In the genomic region with DNA sequence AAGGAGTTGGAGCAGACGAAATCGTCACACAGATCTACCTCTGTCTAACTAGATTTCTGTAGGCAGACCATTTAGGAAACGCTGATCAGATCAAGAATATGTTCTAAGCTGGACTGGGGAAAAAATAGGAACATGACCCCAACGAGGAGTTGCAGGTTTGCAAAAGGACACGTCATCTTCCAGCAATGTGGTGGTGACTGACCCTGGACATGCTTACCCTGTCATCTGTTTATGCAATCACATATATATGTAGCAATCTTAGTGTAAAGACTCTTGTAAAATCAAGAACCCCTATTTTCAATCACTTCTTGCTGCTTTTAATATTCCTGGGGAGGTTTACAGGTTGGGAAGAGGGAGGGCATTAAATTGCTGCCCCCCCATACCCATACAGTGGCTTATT, we compare ENCODE assay signal across 7 mouse cellular contexts. TPM values are rescaled to one million over a fixed set of nuclear protein-coding genes. Genes with fewer than 3 reads are reported as not detected.
DNase-seq lines count a peak whose midpoint lies in the region; ATAC-seq lines count a peak whose summit lies in the region.

No protein-coding gene starts in this region.

- no peak overlapping the region for H3K4me3 ChIP-seq in kidney, embryonic 15.5 days (replicated peaks)
- H3K4me3 ChIP-seq in hindbrain, embryonic 13.5 days: no peak overlapping the region
- H3K4me3 ChIP-seq in midbrain, embryonic 15.5 days: peak overlapping the region; percentile 83; the same call in 1 of the 2 replicates

- H3K36me3 ChIP-seq in kidney, embryonic 15.5 days: peaks cover 33% of the 10 kb centered on the region
- peaks cover 31% of the 10 kb centered on the region for H3K36me3 ChIP-seq in hindbrain, embryonic 13.5 days
- H3K36me3 ChIP-seq in midbrain, embryonic 15.5 days (replicated peaks): peaks cover 28% of the 10 kb centered on the region

- H3K9me3 ChIP-seq in kidney, embryonic 15.5 days (replicated peaks): no peaks in the 10 kb centered on the region
- H3K9me3 ChIP-seq in hindbrain, embryonic 13.5 days: no peaks in the 10 kb centered on the region
- no peaks in the 10 kb centered on the region for H3K9me3 ChIP-seq in midbrain, embryonic 15.5 days

- H3K9ac ChIP-seq in kidney, embryonic 15.5 days: no peak overlapping the region
- 0 out of 2 replicates have a peak overlapping the region, but pooled peaks have one; percentile 19 for H3K9ac ChIP-seq in hindbrain, embryonic 13.5 days
- H3K9ac ChIP-seq in midbrain, embryonic 15.5 days: no peak overlapping the region

- DNase-seq in kidney, postnatal 14 days: no peak
- peak; percentile 72 for DNase-seq in MN1 (ENCODE audit: low spot score)
- DNase-seq in thymus, postnatal 25 days: no peak
- no peak for DNase-seq in thymus, postnatal 0 days (ENCODE audit: low spot score)

- peaks cover 27% of the 10 kb centered on the region for H3K27me3 ChIP-seq in kidney, embryonic 15.5 days
- no peaks in the 10 kb centered on the region for H3K27me3 ChIP-seq in hindbrain, embryonic 13.5 days
- no peaks in the 10 kb centered on the region for H3K27me3 ChIP-seq in midbrain, embryonic 15.5 days (replicated peaks)

- no peak overlapping the region for H3K4me2 ChIP-seq in kidney, embryonic 15.5 days
- peak overlapping the region; percentile 47 for H3K4me2 ChIP-seq in hindbrain, embryonic 13.5 days
- H3K4me2 ChIP-seq in midbrain, embryonic 15.5 days: peak overlapping the region; percentile 56

- ATAC-seq in kidney, embryonic 15.5 days (replicated peaks; ENCODE audit: low FRiP score): no peak
- ATAC-seq in hindbrain, embryonic 13.5 days (ENCODE audit: low FRiP score): no peak
- ATAC-seq in midbrain, embryonic 15.5 days (replicated peaks): no peak

- H3K27ac ChIP-seq in kidney, embryonic 15.5 days: 0 out of 2 replicates have a peak overlapping the region, but pooled peaks have one; percentile 23
- H3K27ac ChIP-seq in hindbrain, embryonic 13.5 days: peak overlapping the region; percentile 83
- H3K27ac ChIP-seq in midbrain, embryonic 15.5 days: peak overlapping the region; percentile 84

- WGBS in kidney, embryonic 15.5 days: 76% methylated on average over 5 of the region's 5 CpGs
- WGBS in hindbrain, embryonic 13.5 days: 80% methylated on average over 5 of the region's 5 CpGs
- 87% methylated on average over 5 of the region's 5 CpGs for WGBS in midbrain, embryonic 15.5 days

- peaks cover 52% of the 10 kb centered on the region for H3K4me1 ChIP-seq in kidney, embryonic 15.5 days
- peaks cover 59% of the 10 kb centered on the region for H3K4me1 ChIP-seq in hindbrain, embryonic 13.5 days (replicated peaks)
- peaks cover 51% of the 10 kb centered on the region for H3K4me1 ChIP-seq in midbrain, embryonic 15.5 days

RNA-seq across cellular contexts. Expression of gene Cdk4, which starts 0.8 kb away (rescaled TPM):
- 1,852 and 1,884 TPM in 2 replicates for polyA plus RNA-seq in kidney, embryonic 15.5 days (2015; fragmentation: Nextera tagmentation; extraction: Ambion mirVana)
- 1,183 and 1,237 TPM in 2 replicates for polyA plus RNA-seq in hindbrain, embryonic 13.5 days (2015; fragmentation: Nextera tagmentation; extraction: Ambion mirVana)
- 793 and 910 TPM in 2 replicates for polyA plus RNA-seq in midbrain, embryonic 15.5 days (2015; fragmentation: Nextera tagmentation; extraction: Ambion mirVana)
- 889 and 1,028 TPM in 2 replicates for polyA plus RNA-seq in thymus, postnatal 0 days (2015; fragmentation: Nextera tagmentation; extraction: Ambion mirVana)

RNA-seq across cellular contexts. Expression of gene March9, which starts 2.5 kb away (rescaled TPM):
- 1.1 and 1.4 TPM in 2 replicates for polyA plus RNA-seq in kidney, embryonic 15.5 days (2015; fragmentation: Nextera tagmentation; extraction: Ambion mirVana)
- polyA plus RNA-seq in hindbrain, embryonic 13.5 days (2015; fragmentation: Nextera tagmentation; extraction: Ambion mirVana): 5.8 and 5.9 TPM in 2 replicates
- polyA plus RNA-seq in midbrain, embryonic 15.5 days (2015; fragmentation: Nextera tagmentation; extraction: Ambion mirVana): 8.4 and 8.9 TPM in 2 replicates
- polyA plus RNA-seq in thymus, postnatal 0 days (2015; fragmentation: Nextera tagmentation; extraction: Ambion mirVana): 0.30 and 0.52 TPM in 2 replicates

RNA-seq across cellular contexts. Expression of gene Tspan31, which starts 7.6 kb away (rescaled TPM):
- 185 and 189 TPM in 2 replicates for polyA plus RNA-seq in kidney, embryonic 15.5 days (2015; fragmentation: Nextera tagmentation; extraction: Ambion mirVana)
- 122 and 129 TPM in 2 replicates for polyA plus RNA-seq in hindbrain, embryonic 13.5 days (2015; fragmentation: Nextera tagmentation; extraction: Ambion mirVana)
- 113 and 120 TPM in 2 replicates for polyA plus RNA-seq in midbrain, embryonic 15.5 days (2015; fragmentation: Nextera tagmentation; extraction: Ambion mirVana)
- polyA plus RNA-seq in thymus, postnatal 0 days (2015; fragmentation: Nextera tagmentation; extraction: Ambion mirVana): 49.9 and 60.5 TPM in 2 replicates

RNA-seq across cellular contexts. Expression of gene Agap2, which starts 12.6 kb away (rescaled TPM):
- polyA plus RNA-seq in kidney, embryonic 15.5 days (2015; fragmentation: Nextera tagmentation; extraction: Ambion mirVana): 0.04 and 0.42 TPM in 2 replicates
- polyA plus RNA-seq in hindbrain, embryonic 13.5 days (2015; fragmentation: Nextera tagmentation; extraction: Ambion mirVana): 3.0 and 3.1 TPM in 2 replicates
- 6.3 and 6.6 TPM in 2 replicates for polyA plus RNA-seq in midbrain, embryonic 15.5 days (2015; fragmentation: Nextera tagmentation; extraction: Ambion mirVana)
- 12.3 and 13.5 TPM in 2 replicates for polyA plus RNA-seq in thymus, postnatal 0 days (2015; fragmentation: Nextera tagmentation; extraction: Ambion mirVana)

RNA-seq across cellular contexts. Expression of gene Cyp27b1, which starts 14.5 kb away (rescaled TPM):
- 9.9 and 12.3 TPM in 2 replicates for polyA plus RNA-seq in kidney, embryonic 15.5 days (2015; fragmentation: Nextera tagmentation; extraction: Ambion mirVana)
- 0.23 and 0.27 TPM in 2 replicates for polyA plus RNA-seq in hindbrain, embryonic 13.5 days (2015; fragmentation: Nextera tagmentation; extraction: Ambion mirVana)
- polyA plus RNA-seq in midbrain, embryonic 15.5 days (2015; fragmentation: Nextera tagmentation; extraction: Ambion mirVana): 0.06 and 0.18 TPM in 2 replicates
- 0.05 and 0.09 TPM in 2 replicates for polyA plus RNA-seq in thymus, postnatal 0 days (2015; fragmentation: Nextera tagmentation; extraction: Ambion mirVana)

Comparison
In these comparisons a context has a peak if more than half of its experiments do, and no peak if none do; other contexts are left out.
1. H3K27ac ChIP-seq: peak in every context shown above with its lines; median percentile 84 in midbrain, embryonic 15.5 days; 83 in hindbrain, embryonic 13.5 days; 23 in kidney, embryonic 15.5 days.